Mouse (Mus musculus): ENCODE results near the gene Olfr1090. TPM values are rescaled to one million over a fixed set of nuclear protein-coding genes. Genes with fewer than 3 reads are reported as not detected.

The Olfr1090 gene
- total RNA-seq (2014; fragmentation: Nextera tagmentation) (not detected in 2 replicates), total RNA-seq (2017) (not detected in 2 replicates)

GRCm38 (mm10) chr2:86758893-86759292 is at the start of gene Olfr1090:
Olfr1090 (minus strand) TSS chr2:86758993.
- no peak for ATAC-seq (replicated peaks; ENCODE audit: low FRiP score, low TSS enrichment, poor library complexity, severe bottlenecking)

- no peak for ATAC-seq (replicated peaks; ENCODE audit: low FRiP score, low TSS enrichment, poor library complexity, severe bottlenecking)
Measured at GRCm38 (mm10) chr2:86782179-86782578, 23.4 kb upstream of the Olfr1090 start, which contains the start of gene Olfr1093. Olfr1093 (plus strand) TSS chr2:86782479.

- ATAC-seq (replicated peaks; ENCODE audit: low FRiP score, low TSS enrichment, poor library complexity, severe bottlenecking): no peak
Measured at GRCm38 (mm10) chr2:86761050-86761449, 2.3 kb upstream of the Olfr1090 start.

GRCm38 (mm10) chr2:86733601-86734000 is 25.2 kb downstream of the Olfr1090 start, which contains the start of gene Olfr1089:
Olfr1089 (minus strand) TSS chr2:86733701.
- no peak for ATAC-seq (replicated peaks; ENCODE audit: low FRiP score, low TSS enrichment, poor library complexity, severe bottlenecking)

Other genes with a start within 250 kb of the Olfr1090 start
- not detected in 2 replicates for gene Olfr1079, start 216.5 kb downstream of the Olfr1090 start, total RNA-seq (2014; fragmentation: Nextera tagmentation)
- gene Olfr1079, start 216.5 kb downstream of the Olfr1090 start, total RNA-seq (2017): not detected in 2 replicates
- gene Olfr1080, start 200.8 kb downstream of the Olfr1090 start, total RNA-seq (2014; fragmentation: Nextera tagmentation): not detected in 2 replicates
- gene Olfr1080, start 200.8 kb downstream of the Olfr1090 start, total RNA-seq (2017): not detected in 2 replicates
- gene Olfr1082, start 160.0 kb downstream of the Olfr1090 start, total RNA-seq (2014; fragmentation: Nextera tagmentation): not detected in 2 replicates
- gene Olfr1082, start 160.0 kb downstream of the Olfr1090 start, total RNA-seq (2017): not detected in 2 replicates
- not detected in 2 replicates for gene Olfr1084, start 119.3 kb downstream of the Olfr1090 start, total RNA-seq (2014; fragmentation: Nextera tagmentation)
- gene Olfr1084, start 119.3 kb downstream of the Olfr1090 start, total RNA-seq (2017): not detected in 2 replicates
- gene Olfr1085, start 97.0 kb downstream of the Olfr1090 start, total RNA-seq (2014; fragmentation: Nextera tagmentation): not detected in 2 replicates
- gene Olfr1085, start 97.0 kb downstream of the Olfr1090 start, total RNA-seq (2017): not detected in 2 replicates
- not detected in 2 replicates for gene Olfr1086, start 78.9 kb downstream of the Olfr1090 start, total RNA-seq (2014; fragmentation: Nextera tagmentation)
- gene Olfr1086, start 78.9 kb downstream of the Olfr1090 start, total RNA-seq (2017): not detected in 2 replicates
- not detected in 2 replicates for gene Olfr1087, start 60.6 kb downstream of the Olfr1090 start, total RNA-seq (2014; fragmentation: Nextera tagmentation)
- not detected in 2 replicates for gene Olfr1087, start 60.6 kb downstream of the Olfr1090 start, total RNA-seq (2017)
- gene Olfr1089, start 25.3 kb downstream of the Olfr1090 start, total RNA-seq (2014; fragmentation: Nextera tagmentation): not detected in 2 replicates
- gene Olfr1089, start 25.3 kb downstream of the Olfr1090 start, total RNA-seq (2017): not detected in 2 replicates
- gene Olfr1093, start 23.5 kb upstream of the Olfr1090 start, total RNA-seq (2014; fragmentation: Nextera tagmentation): not detected in 2 replicates
- not detected in 2 replicates for gene Olfr1093, start 23.5 kb upstream of the Olfr1090 start, total RNA-seq (2017)
- gene Olfr141, start 51.0 kb upstream of the Olfr1090 start, total RNA-seq (2014; fragmentation: Nextera tagmentation): not detected in 2 replicates
- gene Olfr141, start 51.0 kb upstream of the Olfr1090 start, total RNA-seq (2017): not detected in 2 replicates
- not detected in 2 replicates for gene Olfr1094, start 65.7 kb upstream of the Olfr1090 start, total RNA-seq (2014; fragmentation: Nextera tagmentation)
- not detected in 2 replicates for gene Olfr1094, start 65.7 kb upstream of the Olfr1090 start, total RNA-seq (2017)
- not detected in 2 replicates for gene Olfr1095, start 92.7 kb upstream of the Olfr1090 start, total RNA-seq (2014; fragmentation: Nextera tagmentation)
- not detected in 2 replicates for gene Olfr1095, start 92.7 kb upstream of the Olfr1090 start, total RNA-seq (2017)
- gene Gm13723, start 115.8 kb upstream of the Olfr1090 start, total RNA-seq (2014; fragmentation: Nextera tagmentation): not detected in 2 replicates
- gene Gm13723, start 115.8 kb upstream of the Olfr1090 start, total RNA-seq (2017): not detected in 2 replicates
- not detected in 2 replicates for gene Olfr1097, start 133.2 kb upstream of the Olfr1090 start, total RNA-seq (2014; fragmentation: Nextera tagmentation)
- not detected in 2 replicates for gene Olfr1097, start 133.2 kb upstream of the Olfr1090 start, total RNA-seq (2017)
- gene Olfr1098, start 165.6 kb upstream of the Olfr1090 start, total RNA-seq (2014; fragmentation: Nextera tagmentation): not detected in 2 replicates
- gene Olfr1098, start 165.6 kb upstream of the Olfr1090 start, total RNA-seq (2017): not detected in 2 replicates
- gene Olfr1099, start 201.7 kb upstream of the Olfr1090 start, total RNA-seq (2014; fragmentation: Nextera tagmentation): not detected in 2 replicates
- not detected in 2 replicates for gene Olfr1099, start 201.7 kb upstream of the Olfr1090 start, total RNA-seq (2017)
- gene Olfr1100, start 221.0 kb upstream of the Olfr1090 start, total RNA-seq (2014; fragmentation: Nextera tagmentation): not detected in 2 replicates
- gene Olfr1100, start 221.0 kb upstream of the Olfr1090 start, total RNA-seq (2017): not detected in 2 replicates
- not detected in 2 replicates for gene Olfr1101, start 232.2 kb upstream of the Olfr1090 start, total RNA-seq (2014; fragmentation: Nextera tagmentation)
- not detected in 2 replicates for gene Olfr1101, start 232.2 kb upstream of the Olfr1090 start, total RNA-seq (2017)
- gene Olfr1102, start 239.4 kb upstream of the Olfr1090 start, total RNA-seq (2014; fragmentation: Nextera tagmentation): not detected in 2 replicates
- not detected in 2 replicates for gene Olfr1102, start 239.4 kb upstream of the Olfr1090 start, total RNA-seq (2017)

All from megakaryocyte-erythroid progenitor cell, adult 5-6 weeks (primary cell).